Mouse (Mus musculus): ENCODE measurements at regions not wholly inside any gene's neighbourhood (a gene's known extent, or its start where the extent isn't known, plus 50 kb on each side); places are given as distances from the start of the nearest gene placed in this dataset.
A peak's percentile ranks its signal among the peaks of the same experiment; 100 is the strongest.

DNA sequence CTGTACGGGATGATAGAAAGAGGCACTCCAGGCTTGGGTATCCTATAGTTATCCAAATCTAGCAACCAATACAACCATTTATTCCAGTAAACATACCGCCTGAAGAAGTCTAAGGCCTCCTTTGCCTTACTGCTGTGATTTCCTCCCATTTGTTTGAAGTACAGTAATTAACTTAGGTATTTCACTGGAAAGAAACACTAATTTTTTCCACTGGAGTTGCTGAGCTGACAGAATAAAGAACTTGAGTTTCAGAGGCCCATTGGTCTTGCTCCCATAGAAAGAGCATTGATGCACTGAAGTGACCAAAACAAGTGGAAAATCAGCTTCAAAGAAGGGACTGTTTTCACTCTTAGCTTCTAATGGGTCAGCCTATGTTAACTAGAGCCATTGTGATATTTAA lies 1100.8 kb upstream of the Gm7489 start:
- no peak for DNase-seq (ENCODE audit: low spot score in 2 of 2)

DNA sequence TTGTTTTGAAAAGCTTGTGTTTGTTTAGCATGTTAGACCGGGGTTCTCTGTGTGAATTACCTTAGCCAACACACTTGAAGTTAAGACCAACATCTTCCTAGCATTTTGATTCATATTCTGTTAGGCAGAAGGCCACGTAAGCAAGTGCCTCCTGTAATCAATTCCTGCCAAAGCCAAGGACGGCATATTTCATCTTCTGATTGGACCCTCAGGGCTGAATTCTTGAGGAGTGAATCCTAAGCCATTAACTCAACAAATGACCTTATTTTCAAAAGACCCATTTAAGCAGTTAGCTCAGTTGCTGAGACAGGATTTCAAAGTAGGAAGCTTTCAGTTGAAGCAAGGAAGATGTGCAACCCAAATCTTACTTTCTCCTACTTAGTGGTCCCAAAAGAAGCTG lies 1099.5 kb upstream of the Gm7489 start:
- DNase-seq (ENCODE audit: low spot score in 2 of 2) = no peak

DNA sequence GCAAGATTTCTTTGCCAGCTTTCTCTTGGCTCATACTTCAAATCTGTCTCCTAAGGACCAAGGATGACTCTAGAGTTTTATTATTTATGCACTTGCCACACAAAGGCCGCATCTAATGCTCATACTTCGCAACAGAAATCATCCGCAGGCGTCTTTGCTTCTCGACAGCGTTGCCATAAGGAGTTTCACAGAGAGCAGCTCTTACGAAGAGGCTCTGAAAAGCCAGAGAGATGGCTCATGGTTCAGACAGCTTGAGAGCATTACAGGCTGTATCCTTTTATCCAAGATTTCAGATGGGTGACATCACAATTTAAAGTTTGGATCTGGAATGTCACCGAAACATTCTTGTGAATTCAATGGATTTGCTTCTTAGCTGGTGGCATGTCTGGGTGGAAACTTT lies 1098.7 kb upstream of the Gm7489 start:
- DNase-seq (ENCODE audit: low spot score in 2 of 2) = peak in 1 of 2 experiments; percentile 11

DNA sequence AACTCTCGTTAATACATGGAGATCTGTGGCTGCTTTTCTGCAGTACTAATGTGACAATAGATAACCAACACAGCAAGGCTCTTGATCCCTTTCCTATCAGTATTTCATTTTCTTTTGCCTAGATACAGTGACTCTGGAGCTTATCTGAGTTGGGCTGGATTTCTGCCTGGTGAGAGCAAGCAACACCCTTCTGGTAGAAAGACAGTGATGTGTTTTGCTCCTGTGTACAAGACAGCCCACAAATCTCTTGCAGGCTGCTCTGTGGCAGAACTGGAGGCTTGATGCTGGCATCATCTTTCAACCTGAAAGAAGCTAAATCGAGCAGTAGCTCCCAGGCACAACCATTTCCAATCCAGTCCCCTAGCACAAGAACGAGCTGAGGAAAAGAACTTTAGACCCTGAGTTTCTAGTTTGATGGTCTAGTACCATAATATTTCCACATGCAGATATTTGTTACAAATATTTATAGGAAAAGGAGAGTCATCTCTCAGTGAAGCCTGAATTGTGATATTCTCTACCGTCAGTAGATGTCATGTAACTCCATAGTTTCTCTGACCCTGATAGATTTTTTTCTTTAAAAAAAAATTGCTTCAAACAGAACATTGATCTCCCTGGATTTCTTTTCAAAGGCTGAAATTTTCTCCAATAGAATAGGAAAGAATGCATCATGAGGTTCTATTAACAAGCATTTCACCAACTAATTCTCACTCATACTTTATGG lies 1079.1 kb upstream of the Gm7489 start:
- peak in 1 of 2 experiments; percentile 13 for DNase-seq (ENCODE audit: low spot score in 2 of 2)

DNA sequence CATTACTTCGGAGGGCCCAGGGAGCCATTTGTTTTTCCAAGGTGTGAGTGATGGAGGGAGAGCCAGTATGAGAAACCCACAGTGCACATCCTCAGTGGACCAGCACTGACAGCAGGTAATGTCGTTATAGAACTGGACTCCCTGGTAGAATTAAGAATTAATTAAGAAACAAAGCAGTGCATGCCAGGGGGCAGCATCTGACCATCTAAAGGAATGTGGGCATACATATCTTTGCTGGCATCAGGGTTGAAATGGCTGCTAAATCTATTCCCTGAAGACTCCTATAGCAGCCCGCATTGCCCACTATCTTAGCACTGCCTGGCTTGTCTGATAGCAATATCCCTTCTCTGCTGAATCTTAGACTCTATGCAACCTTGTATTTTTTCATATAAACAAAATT lies 1076.1 kb upstream of the Gm7489 start:
- DNase-seq (ENCODE audit: low spot score in 2 of 2) = no peak

DNA sequence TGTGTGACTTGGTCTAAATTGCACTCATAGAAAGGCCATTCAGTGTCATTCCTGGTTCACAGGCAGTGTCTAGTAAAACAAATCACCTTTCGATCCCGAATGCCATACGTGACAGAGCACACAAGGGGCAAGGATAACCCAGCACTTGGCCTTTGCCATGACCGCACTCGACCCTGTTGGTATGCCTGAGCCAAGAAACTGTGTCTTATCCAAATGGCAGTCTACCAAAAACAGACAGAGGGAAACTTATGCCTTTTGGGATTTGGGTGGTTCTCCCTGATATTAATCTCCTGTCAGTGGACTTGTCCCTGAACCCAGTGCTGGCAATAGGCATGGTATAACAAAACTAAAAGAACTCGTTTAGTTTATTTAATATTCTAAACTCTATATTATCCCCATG lies 1063.9 kb upstream of the Gm7489 start:
- no peak for DNase-seq (ENCODE audit: low spot score in 2 of 2)

DNA sequence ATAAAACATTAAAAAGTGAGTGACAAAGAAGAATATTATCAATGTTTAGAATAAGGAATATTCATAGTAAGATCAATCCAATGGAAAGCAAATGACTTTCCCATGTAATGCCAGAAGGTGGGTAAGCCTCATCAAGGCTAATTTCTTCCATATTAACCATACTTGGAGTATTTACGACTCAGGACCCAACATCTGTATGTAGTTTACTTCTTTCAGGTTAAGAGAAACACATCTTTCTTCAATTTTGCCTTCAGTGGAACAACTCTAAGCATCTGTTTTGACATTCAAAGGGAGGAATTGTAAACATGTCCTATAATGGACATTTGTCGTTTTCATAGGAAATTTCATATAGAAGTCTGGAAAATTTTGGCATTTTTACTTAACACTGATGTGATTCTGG lies 1047.8 kb upstream of the Gm7489 start:
- DNase-seq (ENCODE audit: low spot score in 2 of 2) = no peak

DNA sequence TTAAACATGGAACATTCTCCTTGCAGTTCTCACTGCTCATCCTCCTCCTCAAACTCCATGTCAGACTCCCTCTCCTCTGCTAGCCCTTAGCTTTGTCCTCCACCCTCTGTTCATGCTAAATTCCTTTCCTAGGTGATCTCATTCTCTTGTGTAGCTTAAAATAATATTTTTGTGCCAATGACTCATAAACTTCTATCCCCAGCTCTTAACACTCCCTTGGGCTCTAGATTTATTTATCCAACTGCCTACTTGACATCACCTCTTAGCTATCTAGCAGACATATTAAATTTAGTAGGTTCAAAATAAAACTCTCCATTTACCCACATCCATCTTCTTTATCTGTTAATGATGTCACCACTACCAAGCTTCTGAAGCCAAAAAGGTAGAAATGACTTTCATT lies 1036.6 kb upstream of the Gm7489 start:
- no peak for DNase-seq (ENCODE audit: low spot score in 2 of 2)

DNA sequence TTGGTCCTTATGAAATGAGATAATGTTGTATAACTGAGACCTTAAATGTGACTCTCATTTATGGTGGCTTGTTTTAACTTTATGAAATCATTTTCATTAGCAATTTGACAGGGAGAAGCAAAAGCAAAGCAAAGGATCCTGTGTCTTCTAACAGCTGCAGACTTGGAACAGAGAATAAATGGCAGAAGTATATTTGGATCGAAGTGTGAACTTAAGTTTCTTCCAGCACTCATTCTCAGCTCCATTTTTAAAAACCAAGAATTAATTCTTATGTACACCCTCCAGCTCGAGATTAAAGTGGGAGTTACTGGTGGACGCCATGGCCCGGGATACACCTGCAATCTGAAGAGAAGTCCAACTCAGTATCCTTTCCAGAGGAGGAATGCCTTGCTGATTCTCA lies 1026.0 kb upstream of the Gm7489 start:
- no peak for DNase-seq (ENCODE audit: low spot score in 2 of 2)

DNA sequence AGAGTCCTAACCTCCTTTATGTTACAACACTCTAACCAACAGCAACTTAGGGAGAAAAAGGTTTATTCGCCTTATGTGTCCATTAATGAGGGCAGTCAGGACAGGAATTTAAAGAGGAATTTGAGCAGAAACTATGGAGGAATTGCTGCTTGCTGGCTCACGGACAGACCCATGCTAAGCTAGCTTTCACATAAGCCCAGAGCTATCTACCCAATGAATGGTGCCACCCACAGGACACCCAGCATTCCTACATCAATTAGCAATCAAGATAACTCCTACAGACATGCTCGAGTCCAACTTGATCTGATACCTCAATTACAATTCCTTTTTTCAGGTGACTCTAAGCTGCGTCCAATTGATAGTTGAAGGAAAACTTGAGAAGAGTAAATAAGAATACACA lies 1021.2 kb upstream of the Gm7489 start:
- no peak for DNase-seq (ENCODE audit: low spot score in 2 of 2)

DNA sequence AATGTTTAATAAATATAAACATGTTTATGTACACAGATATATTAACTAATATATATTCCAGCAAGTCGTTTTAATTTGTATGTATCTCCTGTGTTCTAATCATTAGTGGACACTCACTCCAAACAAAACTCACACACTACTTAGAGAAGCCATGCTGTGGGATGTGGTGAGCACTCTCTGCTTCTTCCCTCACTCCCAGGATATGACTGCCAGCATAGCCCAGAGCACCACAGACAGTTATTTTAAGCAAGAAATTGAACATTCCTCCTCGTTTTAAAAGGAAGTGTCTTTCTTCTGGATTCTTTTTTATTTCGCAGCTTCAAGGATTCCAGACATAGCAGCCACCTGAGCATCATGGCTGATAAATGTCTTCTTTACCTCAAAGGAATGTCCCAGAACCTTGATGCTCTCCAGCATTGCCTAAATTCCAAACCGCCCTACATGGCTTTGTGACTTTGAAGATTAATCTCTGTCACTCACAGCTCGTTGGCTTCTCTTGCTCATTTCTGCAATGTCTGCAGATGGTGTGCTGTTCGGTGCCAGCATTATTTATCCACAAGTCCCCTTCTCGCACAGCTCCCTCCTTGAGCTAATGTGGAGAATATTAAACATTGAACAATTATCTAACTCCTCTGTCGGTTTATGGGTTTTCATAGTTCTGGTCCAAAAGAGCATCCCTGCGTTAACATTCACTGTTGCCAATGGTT lies 992.3 kb upstream of the Gm7489 start:
- no peak for DNase-seq (ENCODE audit: low spot score in 2 of 2)

DNA sequence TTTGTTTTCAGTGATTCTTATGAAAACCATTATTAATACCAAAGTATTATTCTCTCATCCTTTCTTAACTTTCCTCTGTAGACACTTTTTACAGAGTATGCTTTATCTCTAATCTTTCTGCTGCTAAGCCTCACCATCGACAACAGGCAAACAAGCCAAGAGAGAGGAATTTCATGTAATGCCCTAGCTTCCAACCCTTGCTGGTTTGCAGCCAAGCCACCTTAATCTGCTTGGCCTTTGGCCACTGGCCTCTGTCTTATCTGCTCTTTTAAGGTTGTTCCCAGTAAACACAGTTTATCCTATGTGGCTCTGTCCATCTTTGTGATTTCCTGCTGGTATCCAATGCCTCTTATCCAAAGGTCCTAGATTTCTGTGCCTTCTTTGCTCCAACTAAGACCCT lies 986.6 kb upstream of the Gm7489 start:
- no peak for DNase-seq (ENCODE audit: low spot score in 2 of 2)

DNA sequence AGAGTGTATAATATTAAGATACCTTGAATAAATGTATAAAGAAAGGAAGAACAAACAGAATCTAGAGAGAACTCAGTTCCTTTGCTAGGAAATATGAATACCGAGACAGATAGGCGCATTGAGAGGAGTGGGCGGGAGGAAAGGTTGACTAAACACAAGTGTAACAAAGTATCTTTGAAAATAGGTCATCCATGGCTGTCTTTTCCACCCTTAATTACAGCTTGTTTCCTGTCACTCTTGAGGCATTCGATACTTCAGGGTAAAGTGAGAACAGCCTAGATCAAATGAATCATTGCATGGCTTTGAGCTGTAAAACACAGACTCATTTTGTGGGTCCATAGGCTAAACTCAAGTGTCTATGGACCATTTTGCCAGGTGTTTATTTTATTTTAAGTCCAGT lies 985.3 kb upstream of the Gm7489 start:
- DNase-seq (ENCODE audit: low spot score in 2 of 2) = no peak

DNA sequence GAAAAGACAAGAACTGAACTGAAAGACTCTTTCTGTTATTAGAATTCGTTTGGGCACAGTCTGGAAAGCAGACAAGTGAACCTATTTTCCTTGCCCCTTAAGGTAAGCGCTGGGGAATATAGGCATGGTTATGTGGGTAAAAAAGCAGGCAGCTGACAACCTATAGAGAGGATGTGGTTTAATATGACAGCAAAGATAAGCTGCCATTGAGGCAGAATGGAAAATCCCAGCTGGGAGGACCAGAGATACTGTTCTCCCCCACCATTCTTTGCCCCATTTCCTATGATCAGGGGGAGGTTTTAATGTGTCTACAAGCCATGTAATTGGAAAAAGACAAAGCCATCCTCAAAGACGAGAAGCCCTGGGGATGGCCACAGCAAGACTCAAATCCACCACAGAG lies 984.9 kb upstream of the Gm7489 start:
- no peak for DNase-seq (ENCODE audit: low spot score in 2 of 2)

DNA sequence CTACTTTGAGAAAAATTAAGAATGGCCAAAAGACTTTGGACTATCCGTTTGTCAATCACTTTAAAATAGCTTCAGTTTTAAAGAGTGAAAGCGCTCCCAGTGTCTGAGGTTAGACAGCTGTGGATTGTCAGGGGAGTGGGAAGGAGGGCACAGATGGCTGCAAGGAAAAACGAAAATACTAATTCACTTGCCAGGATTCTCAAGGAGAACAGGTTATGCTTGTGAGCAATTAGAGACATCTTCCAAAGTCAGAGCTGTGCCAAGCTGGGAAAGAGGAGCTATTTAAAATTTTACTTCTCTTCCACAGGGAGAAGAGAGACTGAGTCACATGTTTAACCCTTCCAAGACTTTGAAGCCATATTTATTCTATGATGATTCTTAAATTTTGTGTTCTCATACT lies 979.5 kb upstream of the Gm7489 start:
- peak in 1 of 2 experiments; percentile 10 for DNase-seq (ENCODE audit: low spot score in 2 of 2)

DNA sequence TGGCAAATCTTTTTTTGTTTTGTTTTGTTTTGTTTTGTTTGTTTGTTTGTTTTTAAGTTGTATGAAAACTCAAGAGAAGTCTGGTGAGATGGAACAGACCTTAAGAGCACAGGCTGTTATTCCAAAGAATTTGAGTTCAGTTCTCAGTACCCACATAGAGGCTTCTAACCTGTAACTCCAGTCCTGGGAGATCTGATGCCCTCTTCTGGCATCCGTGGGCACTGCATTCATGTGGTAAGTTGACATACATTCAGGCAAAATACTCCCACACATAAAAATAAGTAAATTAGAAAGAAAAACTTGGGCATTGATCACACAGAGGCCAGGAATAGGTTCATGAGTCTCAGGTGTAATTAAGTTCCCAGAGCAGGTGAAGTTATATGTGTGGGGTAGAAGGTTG lies 977.5 kb upstream of the Gm7489 start:
- no peak for DNase-seq (ENCODE audit: low spot score in 2 of 2)

DNA sequence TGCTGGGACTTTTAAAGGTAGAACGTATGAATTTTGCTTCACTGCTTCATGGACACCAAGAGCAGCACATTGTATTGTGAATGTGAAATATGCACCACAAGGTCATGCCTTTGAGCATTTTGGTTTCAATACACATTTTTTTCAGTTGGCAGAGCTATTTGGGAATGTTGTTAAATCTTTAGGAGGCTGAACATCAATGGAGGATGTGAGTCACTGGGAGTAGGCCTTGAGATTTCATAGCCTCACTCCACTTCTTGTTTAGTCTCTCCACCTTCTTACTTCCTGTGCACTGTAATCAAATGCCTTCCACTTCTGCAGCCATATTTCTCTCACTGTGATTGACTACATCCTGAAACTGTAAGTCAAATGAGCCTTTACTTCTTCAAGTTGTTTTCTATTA lies 962.4 kb upstream of the Gm7489 start:
- DNase-seq (ENCODE audit: low spot score in 2 of 2) = no peak

DNA sequence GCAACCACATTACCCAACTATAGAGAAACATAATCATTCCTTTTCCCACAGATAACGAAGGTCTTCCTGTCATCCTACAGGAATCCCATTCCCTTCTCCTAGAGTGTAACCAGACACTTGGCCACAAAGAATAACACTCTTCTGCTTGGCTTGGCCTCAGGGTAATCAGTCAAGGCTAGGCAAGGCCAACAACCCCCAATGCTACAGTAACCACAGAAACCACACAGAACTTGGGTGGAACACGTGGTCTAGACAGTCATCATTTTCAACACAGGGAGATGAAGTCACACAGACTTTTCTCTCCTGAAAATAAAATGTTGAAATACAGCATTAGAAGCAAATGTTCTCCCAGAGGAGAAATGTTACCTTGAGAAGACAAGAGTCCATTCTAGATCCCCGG lies 956.3 kb upstream of the Gm7489 start:
- DNase-seq (ENCODE audit: low spot score in 2 of 2) = no peak

DNA sequence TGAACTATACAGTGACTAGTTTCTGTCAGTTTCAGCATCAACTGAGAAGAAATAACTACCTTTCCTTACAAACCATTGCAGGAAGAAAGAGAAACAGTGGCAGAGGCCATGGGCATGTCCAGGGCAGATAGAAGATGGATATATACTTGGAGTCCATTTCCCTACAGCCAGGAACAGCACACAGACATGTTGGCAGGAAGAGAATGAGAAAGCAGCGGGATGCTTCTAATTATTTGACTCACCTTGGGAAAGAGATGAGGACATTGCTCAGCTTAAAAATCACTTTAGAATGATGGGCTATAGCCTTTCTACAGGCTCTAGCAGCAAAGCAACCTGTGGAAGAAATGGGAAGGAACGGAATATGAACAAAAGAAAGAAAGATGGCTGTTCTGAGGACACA lies 947.6 kb upstream of the Gm7489 start:
- no peak for DNase-seq (ENCODE audit: low spot score in 2 of 2)

DNA sequence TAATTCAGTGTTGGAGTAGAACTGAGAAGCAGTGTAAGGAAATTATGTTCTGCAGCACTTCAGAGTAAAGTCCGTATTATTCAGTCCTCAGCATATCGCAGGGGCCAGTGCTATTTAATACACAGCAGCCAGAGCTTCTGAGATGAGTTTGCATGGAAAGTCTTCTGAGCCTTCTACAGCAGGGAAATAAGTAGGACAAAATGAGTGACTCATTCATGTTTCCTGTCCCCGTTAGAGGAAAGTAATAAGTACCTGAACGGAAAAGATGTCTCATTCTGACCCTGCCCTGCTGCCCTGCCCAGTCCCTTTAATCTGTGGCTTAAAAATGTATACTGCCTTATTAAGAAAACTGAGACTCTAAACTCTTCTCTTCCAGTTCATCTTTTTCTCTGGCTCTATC lies 940.1 kb upstream of the Gm7489 start:
- DNase-seq (ENCODE audit: low spot score in 2 of 2) = no peak

DNA sequence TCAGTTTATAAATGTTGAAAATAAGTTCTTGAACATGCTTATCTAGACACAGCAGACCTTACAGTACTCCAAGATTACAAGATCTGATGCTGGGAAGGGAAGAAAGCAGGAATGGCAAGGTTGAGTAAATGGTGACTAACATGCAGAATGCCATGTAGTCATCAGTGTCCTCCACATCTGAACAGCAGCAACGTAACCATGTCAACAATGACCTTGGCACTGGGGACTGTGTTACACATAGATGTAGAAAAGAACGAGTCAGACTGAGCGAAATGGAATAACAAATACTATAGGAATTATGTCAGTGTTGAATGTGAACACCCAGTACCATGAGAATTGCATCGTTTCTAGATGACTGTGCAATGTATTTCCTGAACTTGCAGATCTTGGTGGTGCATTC lies 936.5 kb upstream of the Gm7489 start:
- no peak for DNase-seq (ENCODE audit: low spot score in 2 of 2)

DNA sequence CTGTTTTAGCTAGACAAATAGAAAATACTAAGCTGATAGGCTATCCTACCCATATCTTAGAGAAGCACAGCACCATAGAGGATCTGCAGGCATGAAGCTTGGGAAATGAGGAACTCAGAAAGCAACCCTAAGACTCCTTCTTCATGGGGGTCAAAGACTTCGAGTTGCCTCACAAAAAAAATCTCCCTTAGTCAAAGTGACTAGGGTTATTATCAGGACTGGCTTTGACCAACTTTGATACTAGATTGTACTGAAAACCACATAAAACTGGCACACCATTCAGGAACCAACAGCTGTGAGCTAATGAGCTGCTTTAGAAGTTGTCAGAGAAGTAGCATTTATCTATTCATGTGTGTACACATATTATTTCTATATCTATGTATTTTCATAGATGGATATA lies 931.2 kb upstream of the Gm7489 start:
- no peak for DNase-seq (ENCODE audit: low spot score in 2 of 2)

DNA sequence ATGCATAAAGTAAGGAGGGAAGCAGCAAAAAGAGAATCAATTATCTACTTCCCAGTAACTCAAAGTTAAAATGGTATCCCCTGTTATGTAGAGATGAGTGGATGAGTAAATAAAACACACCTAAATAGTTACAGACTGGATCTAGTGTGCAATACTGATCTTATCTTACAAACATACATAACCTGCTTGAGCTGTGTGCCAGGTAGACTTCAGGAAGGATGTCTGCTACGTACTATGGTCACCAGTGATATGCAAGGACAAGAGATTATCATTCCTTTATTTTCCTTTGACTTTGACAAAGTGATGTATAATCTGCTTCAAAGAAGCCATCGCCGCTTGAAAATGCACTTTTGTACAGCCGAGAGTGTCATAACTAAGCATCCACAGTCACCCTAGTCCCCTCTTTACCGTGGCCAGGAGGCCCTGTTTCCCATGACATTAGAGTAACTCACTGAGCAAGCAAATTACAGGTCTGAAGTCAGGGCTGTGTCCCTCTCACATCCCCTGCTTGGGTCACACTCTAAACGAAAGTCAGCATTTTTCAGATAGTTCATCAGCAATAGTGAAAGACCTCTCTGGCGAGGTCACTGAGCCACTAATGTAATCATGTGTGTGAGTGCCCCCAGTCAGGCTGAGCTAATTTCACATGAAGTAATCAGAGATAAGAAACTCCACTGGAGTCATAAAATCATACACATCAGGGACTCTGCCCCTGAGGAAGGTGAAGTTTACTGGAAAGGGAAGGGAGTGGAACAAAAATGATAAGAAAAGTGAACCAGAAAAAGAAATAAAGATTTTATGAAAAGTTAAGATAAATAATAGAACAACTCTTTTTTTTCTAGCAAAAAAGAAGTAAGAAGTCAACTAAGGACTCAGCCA lies 929.8 kb upstream of the Gm7489 start:
- DNase-seq (ENCODE audit: low spot score in 2 of 2) = no peak
